Mouse (Mus musculus) kidney, postnatal 0 days (tissue): ENCODE results near the gene Gm10639. TPM values are rescaled to one million over a fixed set of nuclear protein-coding genes. Genes with fewer than 3 reads are reported as not detected.

Source experiments
- ATAC-seq: fragments of 200-750 bp; cut with Nextera tagmentation; replicated peaks from 2 replicates; pipeline ENCODE4 v1.8.0; 2017; ENCODE audit warnings: low read depth, moderate number of reproducible peaks, moderate TSS enrichment, moderate library complexity; ENCODE audit not compliant: low FRiP score
- DNase-seq: peaks from one replicate; pipeline ENCODE4 v3.0.0-alpha.2; 2016; ENCODE audit warnings: low spot score
- H3K27ac ChIP-seq: fragments of 300-500 bp; sonication (generic); 2 replicates; pipeline ENCODE4 v1.5.1; 2014; ENCODE audit warnings: mild to moderate bottlenecking
- H3K27me3 ChIP-seq: fragments of 300-500 bp; sonication (generic); 2 replicates; pipeline ENCODE4 v1.6.1; 2014; ENCODE audit warnings: low read length, mixed read lengths; ENCODE audit not compliant: insufficient read depth
- H3K36me3 ChIP-seq: fragments of 300-500 bp; sonication (generic); 2 replicates; pipeline ENCODE4 v1.6.1; 2014; ENCODE audit warnings: low read length, mixed read lengths; ENCODE audit not compliant: insufficient read depth
- H3K4me1 ChIP-seq: fragments of 300-500 bp; sonication (generic); replicated peaks from 2 replicates; pipeline ENCODE4 v1.6.1; 2014; ENCODE audit warnings: antibody characterized with exemption, low read length, mixed read lengths; ENCODE audit not compliant: insufficient read depth
- H3K4me2 ChIP-seq: fragments of 300-500 bp; sonication (generic); 2 replicates; pipeline ENCODE4 v1.6.1; 2014; ENCODE audit warnings: mild to moderate bottlenecking, low read length, moderate library complexity, mixed read lengths
- H3K4me3 ChIP-seq: fragments of 300-500 bp; sonication (generic); replicated peaks from 2 replicates; pipeline ENCODE4 v1.5.1; 2014; ENCODE audit warnings: low read depth, low read length
- H3K9ac ChIP-seq: fragments of 300-500 bp; sonication (generic); 2 replicates; pipeline ENCODE4 v1.6.1; 2014; ENCODE audit warnings: low read depth, low read length
- H3K9me3 ChIP-seq: fragments of 300-500 bp; sonication (generic); replicated peaks from 2 replicates; pipeline ENCODE4 v1.6.1; 2016; ENCODE audit warnings: low read length, inconsistent platforms, mixed read lengths
- CTCF ChIP-seq: IDR thresholded peaks from 2 replicates; pipeline ENCODE4 v1.5.1; 2016; ENCODE audit warnings: antibody characterized with exemption, low read depth, mild to moderate bottlenecking, moderate library complexity
- WGBS: fragments of 180-500 bp; shearing (Covaris S2); extraction: QIAGEN DNeasy Blood & Tissue Kit; methylation state at CpG from one replicate; pipeline ENCODE4 v1.1.7; 2014; 5-methylcytosine and 5-hydroxymethylcytosine counted together
- polyA plus RNA-seq: library from polyadenylated mRNA; unstranded; fragments of >200 nt; fragmentation: Nextera tagmentation; extraction: Ambion mirVana; gene quantifications from 2 replicates; pipeline ENCODE4 v1.2.1, GENCODE M21; 2015

Gm10639 gene
- polyA plus RNA-seq, 1 experiment from 2014 or later, result 77.2 TPM

- Histone ChIP-seq H3K36me3 (no peaks in the 10 kb centered on the region), H3K27me3 (no peaks in the 10 kb centered on the region), H3K9ac (no peak overlapping the region), H3K4me3 (no peak overlapping the region), H3K4me2 (no peak overlapping the region), H3K4me1 (no peaks in the 10 kb centered on the region), H3K27ac (no peak overlapping the region), H3K9me3 (no peaks in the 10 kb centered on the region)
- no peak for ATAC-seq
- DNase-seq, result no peak
- WGBS, result 76% methylated on average over 6 of the region's 6 CpGs
- no peak for TF ChIP-seq CTCF
These were observed 61.9 kb downstream of the Gm10639 start for GRCm38 (mm10) chr9:78351504-78352220.

Other genes starting within 250 kb of the Gm10639 start
- gene Gcm1, start 238.0 kb upstream of the Gm10639 start, polyA plus RNA-seq, result 1.3 and 2.1 TPM in 2 replicates
- gene Fbxo9, start 180.9 kb upstream of the Gm10639 start, polyA plus RNA-seq, result 49.9 and 50.3 TPM in 2 replicates
- 21.9 and 22.8 TPM in 2 replicates for gene Ick, start 180.7 kb upstream of the Gm10639 start, polyA plus RNA-seq
- gene Gsta4, start 107.1 kb upstream of the Gm10639 start, polyA plus RNA-seq, result 194 and 196 TPM in 2 replicates
- gene Gsta1, start 59.3 kb upstream of the Gm10639 start, polyA plus RNA-seq, result 23.4 and 33.9 TPM in 2 replicates
- gene Gm3776, start 32.8 kb upstream of the Gm10639 start, polyA plus RNA-seq, result 8.4 and 10.3 TPM in 2 replicates
- gene Omt2a, start 24.9 kb downstream of the Gm10639 start, polyA plus RNA-seq, result not detected in 2 replicates
- gene Omt2b, start 37.7 kb downstream of the Gm10639 start, polyA plus RNA-seq, result not detected in 2 replicates
- 301 and 320 TPM in 2 replicates for gene Gsta2, start 65.9 kb downstream of the Gm10639 start, polyA plus RNA-seq
- gene Dppa5a, start 78.3 kb downstream of the Gm10639 start, polyA plus RNA-seq, result 0.20 and 0.24 TPM in 2 replicates
- 2.9 and 3.0 TPM in 2 replicates for gene Ooep, start 88.8 kb downstream of the Gm10639 start, polyA plus RNA-seq
- gene Ddx43, start 105.9 kb downstream of the Gm10639 start, polyA plus RNA-seq, result 0.22 TPM in 2 replicates
- 1.4 and 1.8 TPM in 2 replicates for gene Cgas, start 153.3 kb downstream of the Gm10639 start, polyA plus RNA-seq
- gene Mto1, start 158.3 kb downstream of the Gm10639 start, polyA plus RNA-seq, result 20.8 and 24.4 TPM in 2 replicates
- gene Gm17324, start 158.9 kb downstream of the Gm10639 start, polyA plus RNA-seq, result 0.70 and 0.99 TPM in 2 replicates
- 4,583 and 4,728 TPM in 2 replicates for gene Eef1a1, start 199.2 kb downstream of the Gm10639 start, polyA plus RNA-seq